Mouse (Mus musculus) liver, embryonic 13.5 days (tissue): ENCODE measurements around the gene Tmed2. TPM values are rescaled to one million over a fixed set of nuclear protein-coding genes. Genes with fewer than 3 reads are reported as not detected.

Experiments used
- ATAC-seq: fragments of 200-750 bp; cut with Nextera tagmentation; 2 replicates; pipeline ENCODE4 v1.8.0; 2017; ENCODE audit warnings: low read depth, mild to moderate bottlenecking, moderate number of reproducible peaks, moderate library complexity
- DNase-seq: peaks from one replicate; pipeline ENCODE4 v3.0.0; 2022
- H3K27ac ChIP-seq: fragments of 300-500 bp; sonication (generic); 2 replicates; pipeline ENCODE4 v1.5.1; 2015; ENCODE audit warnings: moderate library complexity, mild to moderate bottlenecking, inconsistent platforms
- H3K27me3 ChIP-seq: fragments of 300-500 bp; sonication (generic); 2 replicates; pipeline ENCODE4 v1.6.1; 2015; ENCODE audit warnings: mild to moderate bottlenecking, inconsistent platforms
- H3K36me3 ChIP-seq: fragments of 300-500 bp; sonication (generic); 2 replicates; pipeline ENCODE4 v1.6.1; 2015; ENCODE audit warnings: mild to moderate bottlenecking, inconsistent platforms
- H3K4me1 ChIP-seq: fragments of 300-500 bp; sonication (generic); replicated peaks from 2 replicates; pipeline ENCODE4 v1.6.1; 2015; ENCODE audit warnings: inconsistent platforms
- H3K4me2 ChIP-seq: fragments of 300-500 bp; sonication (generic); 2 replicates; pipeline ENCODE4 v1.6.1; 2015; ENCODE audit warnings: inconsistent platforms, mild to moderate bottlenecking, moderate library complexity
- H3K4me3 ChIP-seq: fragments of 300-500 bp; sonication (generic); replicated peaks from 2 replicates; pipeline ENCODE4 v1.5.1; 2015; ENCODE audit warnings: mild to moderate bottlenecking, inconsistent platforms
- H3K9ac ChIP-seq: fragments of 300-500 bp; sonication (generic); 2 replicates; pipeline ENCODE4 v1.6.1; 2015; ENCODE audit warnings: mild to moderate bottlenecking, inconsistent platforms
- H3K9me3 ChIP-seq: fragments of 300-500 bp; sonication (generic); replicated peaks from 2 replicates; pipeline ENCODE4 v1.6.1; 2016; ENCODE audit warnings: inconsistent platforms
- WGBS: fragments of 180-500 bp; shearing (Covaris S2); methylation state at CpG from one replicate; pipeline ENCODE4 v1.1.7; 2015; ENCODE audit not compliant: insufficient replicate concordance; 5-methylcytosine and 5-hydroxymethylcytosine counted together
- polyA plus RNA-seq: library from polyadenylated mRNA; unstranded; fragments of >200 nt; fragmentation: Nextera tagmentation; extraction: Ambion mirVana; gene quantifications from 2 replicates; pipeline ENCODE4 v1.2.1, GENCODE M21; 2015

The Tmed2 gene
- polyA plus RNA-seq, 1 experiment from 2014 or later = 366 TPM

- H3K4me2 ChIP-seq = peak overlapping the region; percentile 82; the same call in 1 of the 2 replicates
- H3K27me3 ChIP-seq = peaks cover 53% of the 10 kb centered on the region
- ATAC-seq (no peak), DNase-seq (no peak)
- H3K4me1 ChIP-seq = peaks cover 39% of the 10 kb centered on the region
- H3K27ac ChIP-seq = no peak overlapping the region
- no peaks in the 10 kb centered on the region for H3K9me3 ChIP-seq
- 0 out of 2 replicates have a peak overlapping the region, but pooled peaks have one; percentile 4 for H3K4me3 ChIP-seq
- H3K9ac ChIP-seq = 0 out of 2 replicates have a peak overlapping the region, but pooled peaks have one; percentile 19
- H3K36me3 ChIP-seq = no peaks in the 10 kb centered on the region
- WGBS = 61% methylated on average over 9 of the region's 9 CpGs
Measured at GRCm38 (mm10) chr5:124528791-124529190, 11.7 kb upstream of the Tmed2 start.

GRCm38 (mm10) chr5:124529191-124529651, 11.3 kb upstream of the Tmed2 start:
- Histone ChIP-seq H3K9ac (no peak overlapping the region), H3K4me2 (peak overlapping the region; percentile 82), H3K27me3 (peaks cover 53% of the 10 kb centered on the region), H3K9me3 (no peaks in the 10 kb centered on the region), H3K27ac (no peak overlapping the region), H3K4me3 (peak overlapping the region; percentile 4; the same call in 1 of the 2 replicates), H3K36me3 (no peaks in the 10 kb centered on the region), H3K4me1 (peaks cover 39% of the 10 kb centered on the region)
- no peak for ATAC-seq
- no peak for DNase-seq
- WGBS = 29% methylated on average over 8 of the region's 8 CpGs

GRCm38 (mm10) chr5:124529697-124530096, 10.8 kb upstream of the Tmed2 start:
- H3K9me3 ChIP-seq = no peaks in the 10 kb centered on the region
- no peak for DNase-seq
- H3K36me3 ChIP-seq = no peaks in the 10 kb centered on the region
- no peak for ATAC-seq
- no peak overlapping the region for H3K27ac ChIP-seq
- peak overlapping the region; percentile 67; the same call in 1 of the 2 replicates for H3K4me3 ChIP-seq
- H3K27me3 ChIP-seq = peaks cover 53% of the 10 kb centered on the region
- peaks cover 43% of the 10 kb centered on the region for H3K4me1 ChIP-seq
- 0 out of 2 replicates have a peak overlapping the region, but pooled peaks have one; percentile 62 for H3K9ac ChIP-seq
- 22% methylated on average over 8 of the region's 8 CpGs for WGBS
- H3K4me2 ChIP-seq = peak overlapping the region; percentile 82

- Histone ChIP-seq H3K4me3 (peak within 1 kb of the TSS; percentile 67), H3K9me3 (no peaks in the 10 kb centered on the region), H3K36me3 (no peaks in the 10 kb centered on the region), H3K4me2 (peak within 1 kb of the TSS; percentile 82), H3K9ac (peak within 1 kb of the TSS; percentile 62), H3K4me1 (peaks cover 49% of the 10 kb centered on the region), H3K27me3 (peaks cover 53% of the 10 kb centered on the region), H3K27ac (peak within 1 kb of the TSS; percentile 34; the same call in 1 of the 2 replicates)
- ATAC-seq (peak; percentile 44), DNase-seq (no peak)
- 1% methylated on average over 95 of the region's 96 CpGs for WGBS
Measured at GRCm38 (mm10) chr5:124530655-124531582, 9.6 kb upstream of the Tmed2 start, which contains the start of gene Rilpl1. Gene Rilpl1 (minus strand): TSS chr5:124531391.

GRCm38 (mm10) chr5:124531583-124531930, 8.9 kb upstream of the Tmed2 start:
- peak overlapping the region; percentile 34; the same call in 1 of the 2 replicates for H3K27ac ChIP-seq
- H3K4me1 ChIP-seq = peaks cover 50% of the 10 kb centered on the region
- H3K9ac ChIP-seq = peak overlapping the region; percentile 62; the same call in 1 of the 2 replicates
- 18% methylated on average over 14 of the region's 14 CpGs for WGBS
- no peaks in the 10 kb centered on the region for H3K36me3 ChIP-seq
- H3K4me2 ChIP-seq = peak overlapping the region; percentile 82
- no peak for ATAC-seq
- H3K4me3 ChIP-seq = peak overlapping the region; percentile 67
- H3K9me3 ChIP-seq = no peaks in the 10 kb centered on the region
- peaks cover 53% of the 10 kb centered on the region for H3K27me3 ChIP-seq
- no peak for DNase-seq

GRCm38 (mm10) chr5:124532451-124532850, 8.0 kb upstream of the Tmed2 start:
- Histone ChIP-seq H3K27ac (no peak overlapping the region), H3K9me3 (no peaks in the 10 kb centered on the region), H3K4me3 (no peak overlapping the region), H3K9ac (no peak overlapping the region), H3K36me3 (no peaks in the 10 kb centered on the region), H3K4me2 (no peak overlapping the region), H3K27me3 (peaks cover 53% of the 10 kb centered on the region), H3K4me1 (peaks cover 56% of the 10 kb centered on the region)
- DNase-seq = no peak
- peak; percentile 24; the same call in 1 of the 2 replicates for ATAC-seq
- 16% methylated on average over 7 of the region's 7 CpGs for WGBS

GRCm38 (mm10) chr5:124535016-124535415, 5.5 kb upstream of the Tmed2 start:
- 35% methylated on average over 5 of the region's 5 CpGs for WGBS
- 0 out of 2 replicates have a peak overlapping the region, but pooled peaks have one; percentile 21 for H3K27ac ChIP-seq
- H3K4me1 ChIP-seq = peaks cover 46% of the 10 kb centered on the region
- ATAC-seq = peak; percentile 42; the same call in 1 of the 2 replicates
- H3K4me3 ChIP-seq = no peak overlapping the region
- H3K9me3 ChIP-seq = no peaks in the 10 kb centered on the region
- no peak for DNase-seq
- no peak overlapping the region for H3K4me2 ChIP-seq
- no peaks in the 10 kb centered on the region for H3K36me3 ChIP-seq
- H3K9ac ChIP-seq = no peak overlapping the region
- peaks cover 36% of the 10 kb centered on the region for H3K27me3 ChIP-seq

GRCm38 (mm10) chr5:124536776-124537175, 3.7 kb upstream of the Tmed2 start:
- WGBS = 6% methylated on average over 17 of the region's 17 CpGs
- ATAC-seq = no peak

GRCm38 (mm10) chr5:124538813-124539792, 1.4 kb upstream of the Tmed2 start:
- Histone ChIP-seq H3K4me1 (peaks cover 42% of the 10 kb centered on the region), H3K9ac (no peak overlapping the region), H3K27me3 (no peaks in the 10 kb centered on the region), H3K9me3 (no peaks in the 10 kb centered on the region), H3K4me2 (no peak overlapping the region), H3K36me3 (peaks cover 20% of the 10 kb centered on the region), H3K4me3 (no peak overlapping the region), H3K27ac (no peak overlapping the region)
- ATAC-seq = no peak
- 76% methylated on average over 16 of the region's 16 CpGs for WGBS
- DNase-seq = peak; percentile 56

More at GRCm38 (mm10) chr5:124536776-124537175, 3.7 kb upstream of the Tmed2 start:
- no peak overlapping the region for H3K9ac ChIP-seq
- peak overlapping the region; percentile 50 for H3K4me2 ChIP-seq
- no peak overlapping the region for H3K27ac ChIP-seq
- no peak for DNase-seq
- peaks cover 18% of the 10 kb centered on the region for H3K27me3 ChIP-seq
- peaks cover 33% of the 10 kb centered on the region for H3K4me1 ChIP-seq
- H3K36me3 ChIP-seq = no peaks in the 10 kb centered on the region
- no peaks in the 10 kb centered on the region for H3K9me3 ChIP-seq
- H3K4me3 ChIP-seq = peak overlapping the region; percentile 9; the same call in 1 of the 2 replicates

GRCm38 (mm10) chr5:124539905-124540304, 590 bp upstream of the Tmed2 start:
- Histone ChIP-seq H3K27me3 (no peaks in the 10 kb centered on the region), H3K9me3 (no peaks in the 10 kb centered on the region), H3K4me2 (peak overlapping the region; percentile 61), H3K4me1 (peaks cover 40% of the 10 kb centered on the region), H3K27ac (0 out of 2 replicates have a peak overlapping the region, but pooled peaks have one; percentile 31), H3K4me3 (peak overlapping the region; percentile 96), H3K36me3 (peaks cover 28% of the 10 kb centered on the region), H3K9ac (peak overlapping the region; percentile 60)
- DNase-seq (no peak), ATAC-seq (no peak)
- WGBS = 63% methylated on average over 4 of the region's 4 CpGs
